Mouse (Mus musculus): ENCODE measurements around the gene Thap7. TPM values are rescaled to one million over a fixed set of nuclear protein-coding genes. Genes with fewer than 3 reads are reported as not detected.
A peak's percentile ranks its signal among the peaks of the same experiment; 100 is the strongest.
"Not testable (repeated sequence)": the region's sequence is repeated elsewhere in the genome, so short reads cannot be mapped to it uniquely, and the experiment has no call there.

Gene Thap7
- polyA plus RNA-seq, 1 experiment from 2014 or later: 29.5 TPM

- Histone ChIP-seq H3K27ac (peak overlapping the region; percentile 1; the same call in 1 of the 2 replicates), H3K36me3 (no peaks in the 10 kb centered on the region), H3K27me3 (0 out of 2 replicates have a peak, but pooled peaks cover 6% of the 10 kb centered on the region), H3K4me2 (peak overlapping the region; percentile 46), H3K9me3 (replicated peaks) (no peaks in the 10 kb centered on the region), H3K9ac (no peak overlapping the region), H3K4me1 (replicated peaks) (peaks cover 52% of the 10 kb centered on the region), H3K4me3 (no peak overlapping the region)
- peak; percentile 19; the same call in 1 of the 2 replicates for ATAC-seq (replicated peaks; ENCODE audit: insufficient number of reproducible peaks, insufficient read depth, low FRiP score, low read depth)
- 5% methylated on average over 5 of the region's 5 CpGs for WGBS
Observed at GRCm38 (mm10) chr16:17558811-17559210, 27.9 kb upstream of the Thap7 start.

DNA sequence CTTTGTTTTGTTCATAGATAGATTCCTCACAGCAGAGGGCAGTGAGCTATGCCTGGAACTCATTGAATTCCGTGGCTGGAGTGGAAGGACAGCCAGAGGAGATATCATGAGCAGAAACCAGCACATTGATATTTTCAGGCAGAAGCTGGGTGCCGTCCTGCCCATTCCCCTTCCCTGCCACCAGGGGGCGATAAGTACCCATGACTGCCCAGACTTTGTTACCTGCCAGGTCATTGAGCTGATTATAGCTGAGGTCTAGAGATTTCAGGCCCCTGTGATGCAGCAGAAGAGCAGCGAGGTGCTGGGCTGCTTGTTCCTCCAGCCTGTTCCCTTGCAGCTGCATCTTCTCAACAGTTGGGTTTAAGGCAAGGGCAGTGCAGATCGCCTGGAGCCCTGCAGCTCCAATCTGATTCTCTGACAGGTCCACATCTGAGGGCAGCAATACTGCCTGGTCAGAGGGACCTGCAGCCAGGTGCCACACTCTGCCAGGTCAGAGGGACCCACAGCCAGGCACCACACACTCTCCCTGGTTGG is 27.1 kb upstream of the Thap7 start:
- no peak overlapping the region for H3K9ac ChIP-seq
- no peak overlapping the region for H3K4me3 ChIP-seq
- H3K36me3 ChIP-seq: no peaks in the 10 kb centered on the region
- peaks cover 54% of the 10 kb centered on the region for H3K4me1 ChIP-seq (replicated peaks)
- WGBS: under 1% methylated on average over 5 of the region's 5 CpGs
- H3K9me3 ChIP-seq (replicated peaks): no peaks in the 10 kb centered on the region
- no peak for ATAC-seq (replicated peaks; ENCODE audit: insufficient number of reproducible peaks, insufficient read depth, low FRiP score, low read depth)
- H3K27me3 ChIP-seq: 0 out of 2 replicates have a peak, but pooled peaks cover 6% of the 10 kb centered on the region
- H3K27ac ChIP-seq: no peak overlapping the region
- peak overlapping the region; percentile 46 for H3K4me2 ChIP-seq

DNA sequence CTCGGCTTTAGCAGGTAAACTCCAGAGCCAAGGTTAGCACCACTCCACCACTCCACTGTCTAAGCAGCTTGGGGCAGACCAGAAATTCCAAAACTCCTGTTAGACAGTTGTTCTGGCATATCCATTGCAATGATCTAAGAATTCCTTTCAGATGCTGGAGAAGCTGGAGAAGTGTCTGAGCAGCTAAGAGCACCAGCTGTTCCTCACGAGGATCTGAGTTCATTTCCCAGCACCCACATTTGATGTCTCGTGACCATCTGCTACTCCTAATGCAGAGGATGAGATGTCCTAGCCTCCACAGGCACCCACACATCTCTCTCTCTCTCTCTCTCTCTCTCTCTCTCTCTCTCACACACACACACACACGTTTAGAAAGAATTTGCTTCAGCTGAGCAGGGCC is 26.0 kb upstream of the Thap7 start:
- H3K9me3 ChIP-seq (replicated peaks): no peaks in the 10 kb centered on the region
- H3K27me3 ChIP-seq: 0 out of 2 replicates have a peak, but pooled peaks cover 6% of the 10 kb centered on the region
- no peak overlapping the region for H3K9ac ChIP-seq
- no peak overlapping the region for H3K27ac ChIP-seq
- H3K36me3 ChIP-seq: no peaks in the 10 kb centered on the region
- no peak overlapping the region for H3K4me3 ChIP-seq
- peaks cover 49% of the 10 kb centered on the region for H3K4me1 ChIP-seq (replicated peaks)
- 54% methylated on average over 4 of the region's 4 CpGs for WGBS
- no peak overlapping the region for H3K4me2 ChIP-seq
- no peak for ATAC-seq (replicated peaks; ENCODE audit: insufficient number of reproducible peaks, insufficient read depth, low FRiP score, low read depth)

- 78% methylated on average over 4 of the region's 4 CpGs for WGBS
- H3K4me1 ChIP-seq (replicated peaks): peaks cover 42% of the 10 kb centered on the region
Observed at GRCm38 (mm10) chr16:17556180-17556579, 25.2 kb upstream of the Thap7 start.

DNA sequence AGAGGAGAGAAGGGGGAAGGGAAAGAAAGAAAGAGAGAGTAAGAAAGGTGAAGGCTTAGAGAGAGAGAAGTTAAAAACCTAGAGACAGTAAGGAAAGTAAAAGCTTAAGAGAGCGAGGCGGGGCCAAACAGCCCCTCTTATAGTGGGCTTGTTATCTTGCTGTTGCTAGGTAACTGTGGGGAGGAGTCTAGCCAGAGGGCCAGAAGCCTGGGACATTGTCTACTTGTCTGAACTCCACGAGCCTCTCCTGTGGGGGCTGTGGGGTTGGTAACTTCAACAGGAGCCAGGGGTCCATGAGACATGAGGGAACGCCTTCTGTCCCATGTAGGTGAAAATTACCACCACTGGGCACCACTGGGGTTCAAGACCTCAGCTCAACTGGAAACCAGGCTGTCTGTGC is 23.8 kb upstream of the Thap7 start:
- peak overlapping the region; percentile 34 for H3K4me3 ChIP-seq
- not testable (repeated sequence) for H3K36me3 ChIP-seq; H3K9me3 ChIP-seq (replicated peaks); H3K27me3 ChIP-seq
- 0 out of 2 replicates have a peak, but pooled peaks have one; percentile 23 for ATAC-seq (replicated peaks; ENCODE audit: insufficient number of reproducible peaks, insufficient read depth, low FRiP score, low read depth)
- H3K27ac ChIP-seq: peak overlapping the region; percentile 75
- WGBS: 18% methylated on average over 4 of the region's 4 CpGs
- peak overlapping the region; percentile 32; the same call in 1 of the 2 replicates for H3K9ac ChIP-seq
- peaks cover 37% of the 10 kb centered on the region for H3K4me1 ChIP-seq (replicated peaks)
- peak overlapping the region; percentile 68 for H3K4me2 ChIP-seq

More at GRCm38 (mm10) chr16:17556180-17556579, 25.2 kb upstream of the Thap7 start:
- Histone ChIP-seq H3K27me3 (0 out of 2 replicates have a peak, but pooled peaks cover 6% of the 10 kb centered on the region), H3K36me3 (no peaks in the 10 kb centered on the region), H3K4me2 (no peak overlapping the region), H3K9ac (no peak overlapping the region), H3K4me3 (no peak overlapping the region), H3K9me3 (replicated peaks) (no peaks in the 10 kb centered on the region), H3K27ac (no peak overlapping the region)
- no peak for ATAC-seq (replicated peaks; ENCODE audit: insufficient number of reproducible peaks, insufficient read depth, low FRiP score, low read depth)

- peak overlapping the region; percentile 68 for H3K4me2 ChIP-seq
- no peaks in the 10 kb centered on the region for H3K36me3 ChIP-seq
- H3K27me3 ChIP-seq: no peaks in the 10 kb centered on the region
- peak overlapping the region; percentile 34 for H3K4me3 ChIP-seq
- H3K9ac ChIP-seq: peak overlapping the region; percentile 32; the same call in 1 of the 2 replicates
- 8% methylated on average over 18 of the region's 18 CpGs for WGBS
- peak; percentile 85 for ATAC-seq (replicated peaks; ENCODE audit: insufficient number of reproducible peaks, insufficient read depth, low FRiP score, low read depth)
- H3K9me3 ChIP-seq (replicated peaks): no peaks in the 10 kb centered on the region
- H3K4me1 ChIP-seq (replicated peaks): peaks cover 34% of the 10 kb centered on the region
- peak overlapping the region; percentile 75 for H3K27ac ChIP-seq
Observed at GRCm38 (mm10) chr16:17553910-17554685, 23.2 kb upstream of the Thap7 start.

- Histone ChIP-seq H3K36me3 (no peaks in the 10 kb centered on the region), H3K9me3 (replicated peaks) (no peaks in the 10 kb centered on the region), H3K9ac (no peak overlapping the region), H3K27me3 (no peaks in the 10 kb centered on the region), H3K27ac (no peak overlapping the region), H3K4me2 (no peak overlapping the region), H3K4me3 (no peak overlapping the region), H3K4me1 (replicated peaks) (peaks cover 22% of the 10 kb centered on the region)
- no peak for ATAC-seq (replicated peaks; ENCODE audit: insufficient number of reproducible peaks, insufficient read depth, low FRiP score, low read depth)
- 62% methylated on average over 7 of the region's 7 CpGs for WGBS
Observed at GRCm38 (mm10) chr16:17552837-17553236, 21.9 kb upstream of the Thap7 start.

DNA sequence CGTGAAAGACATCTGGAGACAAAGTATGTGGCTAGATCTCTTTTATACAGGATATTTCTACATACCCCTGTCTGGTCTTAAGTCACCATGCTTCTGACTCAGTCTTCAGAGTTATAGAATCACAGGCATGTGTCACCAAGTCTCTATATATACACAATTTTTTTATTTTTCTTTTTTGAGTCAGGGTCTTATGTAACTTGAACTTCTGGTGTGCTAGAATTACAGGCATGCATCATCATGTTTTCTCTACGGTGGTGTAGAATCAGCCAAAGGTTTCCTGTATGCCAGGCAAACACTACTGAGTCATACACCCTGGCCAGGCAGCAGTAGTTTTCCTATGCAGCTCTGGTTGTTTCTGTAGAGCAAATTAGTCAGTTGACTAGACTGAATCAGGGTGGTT is 11.7 kb upstream of the Thap7 start:
- H3K4me3 ChIP-seq: no peak overlapping the region
- peaks cover 16% of the 10 kb centered on the region for H3K27me3 ChIP-seq
- no peak overlapping the region for H3K27ac ChIP-seq
- no peaks in the 10 kb centered on the region for H3K9me3 ChIP-seq (replicated peaks)
- H3K4me2 ChIP-seq: no peak overlapping the region
- H3K4me1 ChIP-seq (replicated peaks): no peaks in the 10 kb centered on the region
- no peak for ATAC-seq (replicated peaks; ENCODE audit: insufficient number of reproducible peaks, insufficient read depth, low FRiP score, low read depth)
- 60% methylated on average over 2 of the region's 2 CpGs for WGBS
- H3K9ac ChIP-seq: no peak overlapping the region
- no peaks in the 10 kb centered on the region for H3K36me3 ChIP-seq

DNA sequence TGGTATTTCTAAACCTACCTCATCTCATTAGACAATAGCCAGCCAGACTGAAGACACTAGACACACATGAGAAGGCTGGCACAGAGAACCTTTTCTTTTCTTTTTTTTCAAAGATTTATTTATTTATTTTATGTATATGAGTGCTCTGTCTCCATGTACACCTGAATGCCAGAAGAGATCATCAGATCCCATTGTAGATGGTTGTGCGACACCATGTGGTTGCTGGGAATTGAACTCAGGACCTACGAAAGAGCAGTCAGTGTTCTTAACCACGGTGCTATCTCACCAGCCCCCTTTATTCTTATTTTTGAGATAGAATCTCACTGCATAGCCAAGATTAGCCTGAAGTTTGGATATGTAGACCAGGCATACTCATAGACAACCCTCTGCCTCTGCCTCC is 5.6 kb upstream of the Thap7 start:
- Histone ChIP-seq H3K9ac (no peak overlapping the region), H3K27me3 (peaks cover 15% of the 10 kb centered on the region), H3K4me1 (replicated peaks) (peaks cover 4% of the 10 kb centered on the region), H3K4me3 (no peak overlapping the region), H3K4me2 (no peak overlapping the region), H3K9me3 (replicated peaks) (no peaks in the 10 kb centered on the region), H3K36me3 (no peaks in the 10 kb centered on the region), H3K27ac (no peak overlapping the region)
- ATAC-seq (replicated peaks; ENCODE audit: insufficient number of reproducible peaks, insufficient read depth, low FRiP score, low read depth): no peak
- WGBS: 84% methylated on average over 3 of the region's 3 CpGs

GRCm38 (mm10) chr16:17532676-17533329 is 1.9 kb upstream of the Thap7 start:
- Histone ChIP-seq H3K9me3 (replicated peaks) (no peaks in the 10 kb centered on the region), H3K27ac (no peak overlapping the region), H3K27me3 (no peaks in the 10 kb centered on the region), H3K4me2 (no peak overlapping the region), H3K4me1 (replicated peaks) (peaks cover 15% of the 10 kb centered on the region), H3K4me3 (no peak overlapping the region), H3K9ac (no peak overlapping the region), H3K36me3 (peaks cover 11% of the 10 kb centered on the region)
- ATAC-seq (replicated peaks; ENCODE audit: insufficient number of reproducible peaks, insufficient read depth, low FRiP score, low read depth): no peak
- 62% methylated on average over 14 of the region's 14 CpGs for WGBS

DNA sequence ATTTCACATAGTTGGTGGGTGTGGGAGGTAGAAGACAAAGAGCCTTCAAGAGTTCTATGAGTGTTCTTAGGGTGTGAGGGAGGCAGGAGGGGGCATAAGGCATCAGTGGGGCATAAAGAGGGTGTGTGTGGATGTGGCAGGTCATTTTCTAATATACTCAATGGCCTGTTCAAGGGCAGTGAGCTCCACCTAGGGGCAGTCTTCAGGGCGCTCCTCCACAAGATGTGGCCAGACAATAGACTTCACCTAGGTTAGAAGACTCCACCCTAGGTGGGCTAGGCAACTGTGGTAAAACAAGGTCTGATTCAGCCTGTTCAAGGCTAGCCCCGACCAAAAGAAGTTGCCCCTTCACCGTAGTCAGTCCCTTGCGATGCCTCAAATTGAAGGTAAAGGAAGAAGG is 1.3 kb upstream of the Thap7 start:
- no peak for ATAC-seq (replicated peaks; ENCODE audit: insufficient number of reproducible peaks, insufficient read depth, low FRiP score, low read depth)
- H3K36me3 ChIP-seq: peaks cover 16% of the 10 kb centered on the region
- H3K4me3 ChIP-seq: no peak overlapping the region
- H3K27ac ChIP-seq: no peak overlapping the region
- 53% methylated on average over 4 of the region's 4 CpGs for WGBS
- H3K9me3 ChIP-seq (replicated peaks): no peaks in the 10 kb centered on the region
- H3K4me1 ChIP-seq (replicated peaks): peaks cover 15% of the 10 kb centered on the region
- no peaks in the 10 kb centered on the region for H3K27me3 ChIP-seq
- no peak overlapping the region for H3K9ac ChIP-seq
- H3K4me2 ChIP-seq: no peak overlapping the region
